In the genomic region with DNA sequence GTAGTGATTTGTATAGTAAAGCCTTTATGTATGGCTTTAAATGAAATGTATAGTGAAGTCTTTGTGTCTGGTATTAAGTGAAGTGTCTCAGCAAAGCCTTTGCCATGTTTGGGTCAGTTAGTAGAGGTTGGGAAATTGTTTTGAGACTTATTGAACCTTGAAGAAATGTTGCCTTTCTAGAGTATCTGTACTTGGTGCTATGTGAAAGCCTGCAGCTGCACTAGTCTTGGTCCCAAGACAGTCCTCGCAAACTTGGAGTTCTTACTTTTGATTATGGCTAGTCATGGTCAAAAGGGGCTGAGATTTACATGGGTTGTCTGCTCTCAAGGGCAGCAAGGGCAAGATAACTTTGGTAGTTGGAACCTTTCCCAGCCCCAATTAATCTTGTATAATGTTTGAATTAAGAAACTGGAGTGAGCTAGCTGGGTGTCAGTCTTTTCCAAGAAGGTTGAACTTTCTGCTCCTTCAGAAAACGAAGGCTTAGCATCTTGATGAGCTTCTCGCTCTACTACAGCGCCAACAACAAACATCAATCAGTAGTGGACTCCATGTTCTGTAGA, we compare ENCODE assay signal across 11 mouse cellular contexts. TPM values are rescaled to one million over a fixed set of nuclear protein-coding genes. Genes with fewer than 3 reads are reported as not detected.
"Had no signal": no experiment of that assay in that cellular context is flagged by ENCODE, and none has a peak within 500 bp of the region (broad histone marks: within the 10 kb centered on the region; RNA-seq: fewer than 3 reads in every experiment).

No protein-coding gene starts in this region.

- H3K4me3 ChIP-seq: limb, embryonic 13.5 days; lung, embryonic 15.5 days; midbrain, embryonic 13.5 days; myocyte; neural tube, embryonic 15.5 days had no signal

- H3K9me3 ChIP-seq: lung, embryonic 15.5 days; midbrain, embryonic 13.5 days; neural tube, embryonic 15.5 days had no signal

- H3K36me3 ChIP-seq: limb, embryonic 13.5 days; lung, embryonic 15.5 days; midbrain, embryonic 13.5 days; neural tube, embryonic 15.5 days had no signal

- H3K27ac ChIP-seq: hindbrain, embryonic 14.5 days; limb, embryonic 13.5 days; liver, embryonic 14.5 days; lung, embryonic 15.5 days; midbrain, embryonic 13.5 days; neural tube, embryonic 15.5 days had no signal

- H3K9ac ChIP-seq: hindbrain, embryonic 14.5 days; limb, embryonic 13.5 days; liver, embryonic 14.5 days; lung, embryonic 15.5 days; midbrain, embryonic 13.5 days; neural tube, embryonic 15.5 days had no signal

- H3K4me2 ChIP-seq: hindbrain, embryonic 14.5 days; limb, embryonic 13.5 days; lung, embryonic 15.5 days; midbrain, embryonic 13.5 days; neural tube, embryonic 15.5 days had no signal

- ATAC-seq: intestine, embryonic 16.5 days; midbrain, embryonic 13.5 days had no signal

- H3K27me3 ChIP-seq: neural tube, embryonic 15.5 days had no signal

- H3K4me1 ChIP-seq: limb, embryonic 13.5 days; neural tube, embryonic 15.5 days had no signal

- DNase-seq: left cerebral cortex, postnatal 4 days; right cerebral cortex, adult 18-20 months; thymus, postnatal 36 days had no signal

RNA-seq across cellular contexts. Expression of gene Colgalt2, which starts 4.6 kb away (rescaled TPM):
- polyA plus RNA-seq: myocyte had no signal
